Mouse (Mus musculus) layer of hippocampus, postnatal 14 days (tissue): ENCODE measurements around the gene Frem3. TPM values are rescaled to one million over a fixed set of nuclear protein-coding genes. Genes with fewer than 3 reads are reported as not detected.
A peak's percentile ranks its signal among the peaks of the same experiment; 100 is the strongest.

Experiments
- DNase-seq, 2 experiments: peaks; one replicate each; pipeline ENCODE4 v3.0.0; 2021 to 2022; ENCODE audit warnings: low spot score in 2 of 2, mixed read lengths in 1 of 2
- total RNA-seq, 2 experiments: library from RNA; stranded (reverse); gene quantifications; 2 replicates each; pipeline ENCODE4 v1.2.3; 2021

Gene Frem3
- total RNA-seq, 2 experiments from 2014 or later, result 1.0 to 1.1 TPM

DNA sequence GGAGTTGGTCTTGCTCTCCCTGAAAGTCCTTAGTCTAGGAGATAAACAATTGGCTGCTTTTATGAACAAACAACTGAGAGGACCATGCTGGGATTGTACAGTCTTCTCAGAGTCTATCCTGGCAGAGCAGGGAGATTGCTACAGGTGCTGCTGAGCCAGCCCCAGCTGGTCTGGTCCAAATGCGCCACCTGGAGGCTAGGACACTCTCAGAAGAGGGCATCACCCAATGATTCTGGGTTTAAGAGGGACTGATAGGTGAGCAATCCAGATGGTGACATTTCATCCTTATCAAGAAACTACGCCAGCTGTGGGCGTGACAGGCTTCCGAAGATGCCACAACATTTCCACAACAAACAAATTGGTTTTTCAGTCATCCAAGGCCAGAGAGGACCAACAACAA, 77.3 kb downstream of the Frem3 start:
- DNase-seq, result peak; percentile 36 to 41

- peak in 1 of 2 experiments; percentile 16 for DNase-seq
These were observed 100.0 kb downstream of the Frem3 start for GRCm38 (mm10) chr8:80710670-80711400.

DNA sequence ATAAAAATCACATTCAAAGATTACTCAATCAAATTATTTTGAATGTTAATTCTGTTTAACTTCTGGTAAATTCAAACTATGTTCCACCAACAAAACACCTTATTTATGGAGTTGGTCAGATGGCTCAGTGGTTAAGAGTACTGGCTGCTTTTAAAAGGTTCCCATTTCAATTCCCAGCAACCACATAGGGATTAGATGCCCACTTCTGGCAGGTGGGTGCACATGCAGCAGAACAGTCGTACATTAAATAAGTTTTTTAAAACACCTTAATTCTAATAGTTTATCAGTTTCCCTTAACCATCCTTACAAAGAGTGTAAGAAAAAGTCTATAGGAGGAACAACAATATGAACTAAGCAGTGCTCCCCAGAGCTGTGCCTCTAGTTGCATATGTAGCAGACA, 103.6 kb downstream of the Frem3 start:
- no peak for DNase-seq

DNA sequence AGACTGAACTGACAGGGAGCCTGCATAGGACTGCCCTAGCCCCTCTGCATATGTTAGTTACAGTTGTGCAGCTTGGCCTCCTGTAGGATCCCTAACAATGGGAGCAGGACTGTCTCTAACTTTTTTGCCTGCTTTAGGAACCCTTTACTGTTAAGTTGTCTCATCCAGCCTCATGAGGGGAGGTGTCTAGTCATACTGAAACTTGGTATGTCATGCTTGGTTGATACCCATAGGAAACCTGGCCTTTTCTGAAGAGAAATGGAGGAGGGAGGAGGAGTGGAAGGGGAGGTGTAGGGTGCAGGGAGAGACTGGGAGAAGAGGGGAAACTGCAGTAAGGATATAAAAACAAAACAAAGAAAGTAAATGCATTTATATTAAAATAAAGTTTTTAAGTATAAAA, 121.4 kb downstream of the Frem3 start:
- no peak for DNase-seq

- DNase-seq, result no peak
These were observed 127.1 kb downstream of the Frem3 start for GRCm38 (mm10) chr8:80738046-80738387.

- peak; percentile 56 to 58 for DNase-seq
These were observed 127.7 kb downstream of the Frem3 start for GRCm38 (mm10) chr8:80738388-80739154.

DNA sequence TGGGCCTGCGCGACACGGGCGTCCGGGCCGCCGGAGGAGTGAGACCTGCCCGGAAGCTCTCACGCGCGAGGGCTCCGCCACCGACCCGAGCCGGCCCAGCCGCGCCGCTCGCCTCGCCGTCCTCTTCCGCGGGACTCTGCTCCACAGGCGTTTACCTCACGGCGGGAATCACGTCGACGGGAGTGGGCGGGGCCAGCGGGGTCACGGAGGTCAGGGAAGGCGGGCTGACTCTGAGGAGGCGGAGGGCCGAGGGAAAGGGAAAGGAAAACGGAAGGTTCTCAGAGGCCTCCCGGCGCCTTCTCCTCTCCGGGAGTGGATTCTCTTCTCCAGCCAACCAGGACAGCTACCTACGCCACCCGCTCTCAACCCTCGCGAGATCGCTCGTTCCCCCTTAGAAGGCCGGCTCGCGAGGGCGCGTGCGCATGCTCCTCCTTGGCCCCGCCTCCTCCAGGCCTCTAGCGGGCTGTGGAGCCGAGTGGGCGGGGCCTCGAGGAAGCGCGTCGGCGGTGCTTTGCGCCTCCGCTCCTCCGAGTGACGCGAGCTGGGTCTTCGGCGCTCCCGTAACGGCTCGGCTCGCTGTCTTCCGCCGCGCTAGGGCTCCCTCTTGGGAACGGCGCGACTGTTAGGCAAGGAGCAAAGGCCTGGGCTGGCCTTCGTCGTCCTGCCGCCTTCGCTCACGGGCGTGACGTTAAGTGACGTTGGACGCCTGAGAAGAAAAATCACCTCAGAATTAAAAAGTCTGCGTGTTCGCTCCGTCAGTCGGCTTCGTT, 128.5 kb downstream of the Frem3 start, which contains the start of gene Smarca5:
Gene Smarca5, minus strand, starts transcription at position 343 of the 770 bp plus-strand sequence.
- peak; percentile 93 to 95 for DNase-seq

- no peak for DNase-seq
These were observed 129.1 kb downstream of the Frem3 start for GRCm38 (mm10) chr8:80739932-80740331.

Other genes with a start within 250 kb of the Frem3 start
- under 1 TPM; 0.28 to 0.33 TPM for gene Gypa, start 117.3 kb upstream of the Frem3 start, total RNA-seq
- 10 to 100 TPM; 53.6 to 57.3 TPM for gene Smarca5, start 128.4 kb downstream of the Frem3 start, total RNA-seq